Mouse (Mus musculus): ENCODE data around the gene Lcn9. TPM values are rescaled to one million over a fixed set of nuclear protein-coding genes. Genes with fewer than 3 reads are reported as not detected.

Lcn9 gene
- total RNA-seq, 2 experiments from 2014 or later: not detected

- intact Hi-C loops (cut with DNase I): no loop called here
- DNase-seq: peak; percentile 41
These were observed 23.6 kb downstream of the Lcn9 start for GRCm38 (mm10) chr2:25846516-25846915.

- intact Hi-C loops (cut with DNase I): no loop called here
- no peak for DNase-seq
These were observed 24.3 kb downstream of the Lcn9 start, which contains the start of gene Sohlh1 for GRCm38 (mm10) chr2:25847226-25847625. TSS of gene Sohlh1 (minus strand) at chr2:25847248.

GRCm38 (mm10) chr2:25850330-25850729, 27.4 kb downstream of the Lcn9 start:
- intact Hi-C loops (cut with DNase I): no loop called here
- DNase-seq: peak; percentile 61

GRCm38 (mm10) chr2:25852626-25853025, 29.7 kb downstream of the Lcn9 start:
- intact Hi-C loops (cut with DNase I): no loop called here

DNA sequence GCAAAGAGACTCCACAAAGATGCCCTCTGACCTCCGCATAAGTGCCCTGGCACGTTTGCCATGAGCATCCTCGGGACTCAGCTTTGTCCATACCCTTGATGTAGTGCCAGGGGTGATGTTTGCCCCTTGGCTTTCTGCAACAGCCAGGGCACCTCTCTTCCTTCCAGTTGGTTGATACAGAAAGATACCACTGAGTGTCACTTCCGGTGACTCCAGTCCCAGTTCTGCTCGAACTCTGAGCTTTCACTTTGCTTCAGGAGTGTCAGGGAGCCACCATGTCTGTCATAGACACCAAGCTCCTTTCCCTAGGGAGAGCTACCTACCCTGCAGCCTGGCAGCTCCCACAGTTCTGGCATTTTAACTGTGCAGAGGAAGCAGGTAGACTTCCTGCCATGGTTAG, 31.0 kb downstream of the Lcn9 start:
- intact Hi-C loops (cut with DNase I): no loop called here
- DNase-seq: no peak

More at GRCm38 (mm10) chr2:25852626-25853025, 29.7 kb downstream of the Lcn9 start:
- DNase-seq: peak; percentile 39

DNA sequence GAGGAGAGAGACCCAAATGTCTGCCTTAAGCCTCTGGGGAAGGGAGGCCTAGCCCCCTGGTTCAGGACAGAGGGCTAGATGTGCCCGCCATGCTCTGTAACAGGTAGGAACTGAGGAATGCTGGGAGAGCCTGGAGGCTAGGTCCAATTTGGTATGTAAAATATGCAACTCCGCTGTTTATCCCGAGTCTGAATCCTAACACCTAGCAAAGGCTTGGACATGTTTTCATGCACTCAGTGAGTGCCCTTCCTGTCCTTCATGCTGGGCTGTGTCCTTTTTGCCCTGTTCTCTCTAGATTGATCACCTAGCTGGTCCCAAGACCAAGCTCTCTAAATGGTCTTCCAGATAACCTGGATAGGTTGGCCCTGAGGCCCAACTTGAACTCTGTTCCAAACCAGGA, 36.9 kb downstream of the Lcn9 start:
- no peak for DNase-seq
- intact Hi-C loops (cut with DNase I): no loop called here

DNA sequence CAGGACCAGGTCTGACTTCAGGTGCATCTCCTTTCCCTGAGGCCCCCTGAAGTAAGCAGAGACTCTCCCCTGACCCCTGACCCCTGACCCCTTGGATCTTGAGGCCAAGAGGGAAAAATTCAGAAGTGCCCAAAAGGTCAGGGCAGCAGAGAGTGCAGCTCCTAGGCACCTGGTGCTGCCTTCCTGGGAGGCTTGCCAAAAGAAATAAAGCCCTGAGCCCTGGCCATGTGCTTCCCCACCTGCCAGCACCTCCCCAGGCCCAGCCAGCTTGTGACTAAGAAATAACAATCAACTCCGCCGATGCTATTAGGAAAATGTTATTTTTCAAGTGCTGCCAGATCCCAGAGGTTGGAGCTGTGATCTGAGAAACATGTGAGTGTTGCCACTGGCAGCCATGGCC, 39.1 kb downstream of the Lcn9 start:
- intact Hi-C loops (cut with DNase I): no loop called here
- DNase-seq: no peak

DNA sequence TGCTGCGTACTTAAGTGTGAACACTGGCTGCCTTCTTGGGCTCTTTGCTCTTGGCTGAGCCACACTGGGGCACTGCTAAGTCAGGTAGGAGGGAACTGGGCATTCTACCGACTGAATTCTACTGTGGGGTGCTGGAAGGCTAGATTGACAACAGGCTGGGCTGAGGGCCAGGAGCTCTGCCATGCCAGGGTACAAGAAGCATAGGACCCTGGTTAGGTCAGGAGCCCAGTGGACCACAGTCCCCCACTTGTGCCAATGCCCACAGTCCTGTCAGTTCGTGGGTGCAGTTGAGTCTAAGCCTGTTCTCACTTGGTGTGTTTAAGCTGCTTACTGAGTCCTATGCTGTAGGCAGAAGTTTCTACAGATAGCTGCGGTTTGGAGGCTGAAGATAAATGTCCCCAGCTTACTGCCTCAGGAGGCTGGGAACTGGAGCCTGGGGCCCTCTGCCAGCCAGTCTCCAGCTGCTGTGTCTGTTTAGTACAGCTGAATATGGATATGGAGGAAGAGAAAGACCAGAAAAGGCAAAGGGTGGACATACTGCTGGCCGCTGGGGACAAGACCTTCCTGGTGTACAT, 39.8 kb downstream of the Lcn9 start:
- intact Hi-C loops (cut with DNase I): no loop called here
- peak; percentile 47 for DNase-seq

DNA sequence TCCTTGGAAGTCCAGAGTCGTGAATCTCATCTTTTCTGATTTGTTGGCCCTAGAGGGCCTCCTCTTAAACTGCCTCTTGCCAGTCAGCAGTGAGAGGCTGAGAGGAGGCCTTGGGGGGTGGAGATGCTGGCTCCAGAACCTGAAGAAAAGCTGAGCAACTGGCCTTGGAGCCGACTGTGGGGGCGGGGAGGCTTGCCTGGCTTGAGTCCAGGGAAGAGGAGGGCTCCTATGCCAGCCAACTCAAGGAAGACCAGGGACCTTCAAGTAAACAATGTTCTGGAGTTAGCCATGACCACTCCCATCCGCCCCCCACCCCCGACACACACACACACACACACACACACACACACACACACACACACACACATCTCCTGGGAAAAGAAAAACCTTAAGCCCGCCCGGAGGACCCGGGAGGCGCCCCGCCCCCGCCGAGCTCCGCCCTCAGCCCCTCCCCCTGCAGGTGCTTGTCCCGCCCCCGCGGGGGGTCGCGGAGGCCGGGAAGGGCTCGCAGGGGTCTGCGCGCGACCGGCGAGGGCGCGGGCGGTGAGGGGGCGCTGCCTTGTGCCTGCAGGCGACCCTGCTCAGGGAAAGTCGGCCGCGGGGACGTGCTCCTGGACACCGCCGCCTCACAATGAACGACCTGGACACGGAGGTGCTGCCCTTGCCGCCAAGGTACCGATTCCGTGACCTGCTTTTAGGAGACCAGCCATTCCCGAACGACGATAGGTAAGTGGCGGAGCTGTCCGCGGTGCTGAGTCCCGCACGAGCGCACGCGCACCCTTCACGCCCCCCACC, 40.6 kb downstream of the Lcn9 start, which contains the start of gene Kcnt1:
TSS of gene Kcnt1 (plus strand) at position 398 of the 795 bp plus-strand sequence.
- DNase-seq: peak; percentile 81
- intact Hi-C loops (cut with DNase I): no loop called here

DNA sequence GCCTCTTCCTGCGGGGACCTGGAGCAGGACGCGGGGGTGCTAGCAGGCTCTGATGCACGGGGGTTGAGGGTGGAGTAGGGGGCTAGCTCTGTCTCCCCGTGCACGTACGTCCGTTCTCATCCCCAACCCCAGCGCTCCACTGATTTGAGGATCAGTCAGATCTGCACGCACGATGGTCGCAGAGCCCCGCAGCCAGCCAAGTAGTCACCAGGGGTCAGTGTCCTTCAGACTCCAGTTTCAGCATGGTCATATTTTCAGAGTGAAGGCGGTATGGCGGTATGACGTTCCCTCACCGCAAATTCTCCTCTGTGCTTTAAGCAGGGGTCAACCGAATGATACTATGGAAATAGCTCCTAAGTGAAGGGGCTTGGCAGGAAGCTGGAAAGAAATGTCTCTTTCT, 41.3 kb downstream of the Lcn9 start:
- intact Hi-C loops (cut with DNase I): no loop called here
- DNase-seq: no peak

GRCm38 (mm10) chr2:25865412-25865811, 42.5 kb downstream of the Lcn9 start:
- intact Hi-C loops (cut with DNase I): no loop called here

GRCm38 (mm10) chr2:25866656-25867055, 43.7 kb downstream of the Lcn9 start:
- DNase-seq: no peak
- intact Hi-C loops (cut with DNase I): no loop called here

More at GRCm38 (mm10) chr2:25865412-25865811, 42.5 kb downstream of the Lcn9 start:
- peak; percentile 81 for DNase-seq

Other genes with a start within 250 kb of the Lcn9 start
- gene Mamdc4, start 248.3 kb upstream of the Lcn9 start, total RNA-seq (2021): 1 to 10 TPM; 1.8 to 2.9 TPM
- gene Phpt1, start 247.9 kb upstream of the Lcn9 start, total RNA-seq (2021): 10 to 100 TPM; 77.1 to 79.5 TPM
- gene Ajm1, start 241.4 kb upstream of the Lcn9 start, total RNA-seq (2021): 10 to 100 TPM; 49.0 to 59.4 TPM
- 10 to 100 TPM; 85.9 to 87.1 TPM for gene Rabl6, start 214.6 kb upstream of the Lcn9 start, total RNA-seq (2021)
- gene Ccdc183, start 205.5 kb upstream of the Lcn9 start, total RNA-seq (2021): not detected
- gene Tmem141, start 201.1 kb upstream of the Lcn9 start, total RNA-seq (2021): 10 to 100 TPM; 21.7 to 27.1 TPM
- gene Fcna, start 195.1 kb upstream of the Lcn9 start, total RNA-seq (2021): 1 to 10 TPM; 1.0 to 1.6 TPM
- not detected for gene Lcn8, start 170.0 kb upstream of the Lcn9 start, total RNA-seq (2021)
- not detected for gene Lcn5, start 165.2 kb upstream of the Lcn9 start, total RNA-seq (2021)
- gene Lcn6, start 146.4 kb upstream of the Lcn9 start, total RNA-seq (2021): not detected
- not detected for gene Lcn10, start 140.4 kb upstream of the Lcn9 start, total RNA-seq (2021)
- gene Obp2a, start 123.1 kb upstream of the Lcn9 start, total RNA-seq (2021): not detected
- gene Bmyc, start 116.4 kb upstream of the Lcn9 start, total RNA-seq (2021): 10 to 100 TPM; 75.2 to 76.6 TPM
- not detected for gene Obp2b, start 86.1 kb upstream of the Lcn9 start, total RNA-seq (2021)
- gene Lcn3, start 57.6 kb upstream of the Lcn9 start, total RNA-seq (2021): not detected
- not detected for gene Lcn11, start 46.1 kb upstream of the Lcn9 start, total RNA-seq (2021)
- gene Gm13539, start 40.9 kb upstream of the Lcn9 start, total RNA-seq (2021): not detected
- not detected for gene Glt6d1, start 7.3 kb upstream of the Lcn9 start, total RNA-seq (2021)
- not detected for gene Sohlh1, start 24.1 kb downstream of the Lcn9 start, total RNA-seq (2021)
- 10 to 100 TPM; 62.7 to 81.2 TPM for gene Kcnt1, start 40.6 kb downstream of the Lcn9 start, total RNA-seq (2021)
- 100 to 1,000 TPM; 195 to 203 TPM for gene Camsap1, start 160.1 kb downstream of the Lcn9 start, total RNA-seq (2021)
- 10 to 100 TPM; 90.5 to 92.0 TPM for gene Ubac1, start 198.6 kb downstream of the Lcn9 start, total RNA-seq (2021)